Mouse (Mus musculus) testis, adult 2 months (tissue): ENCODE measurements at regions not wholly inside any gene's neighbourhood (a gene's known extent, or its start where the extent isn't known, plus 50 kb on each side); places are given as distances from the start of the nearest gene placed in this dataset.

Experiments
- CTCF ChIP-seq: fragments of 200-500 bp; IDR thresholded peaks from 2 replicates; pipeline ENCODE4 v1.5.1; 2012; ENCODE audit warnings: low read depth, mild to moderate bottlenecking, inconsistent platforms, low read length, moderate library complexity; ENCODE audit not compliant: control insufficient read depth, insufficient read depth, insufficient replicate concordance
- POLR2A ChIP-seq: fragments of 200-500 bp; IDR thresholded peaks from 2 replicates; pipeline ENCODE4 v1.6.1; 2012; ENCODE audit warnings: low read depth, mild to moderate bottlenecking, inconsistent platforms, low read length, moderate library complexity; ENCODE audit not compliant: control insufficient read depth

DNA sequence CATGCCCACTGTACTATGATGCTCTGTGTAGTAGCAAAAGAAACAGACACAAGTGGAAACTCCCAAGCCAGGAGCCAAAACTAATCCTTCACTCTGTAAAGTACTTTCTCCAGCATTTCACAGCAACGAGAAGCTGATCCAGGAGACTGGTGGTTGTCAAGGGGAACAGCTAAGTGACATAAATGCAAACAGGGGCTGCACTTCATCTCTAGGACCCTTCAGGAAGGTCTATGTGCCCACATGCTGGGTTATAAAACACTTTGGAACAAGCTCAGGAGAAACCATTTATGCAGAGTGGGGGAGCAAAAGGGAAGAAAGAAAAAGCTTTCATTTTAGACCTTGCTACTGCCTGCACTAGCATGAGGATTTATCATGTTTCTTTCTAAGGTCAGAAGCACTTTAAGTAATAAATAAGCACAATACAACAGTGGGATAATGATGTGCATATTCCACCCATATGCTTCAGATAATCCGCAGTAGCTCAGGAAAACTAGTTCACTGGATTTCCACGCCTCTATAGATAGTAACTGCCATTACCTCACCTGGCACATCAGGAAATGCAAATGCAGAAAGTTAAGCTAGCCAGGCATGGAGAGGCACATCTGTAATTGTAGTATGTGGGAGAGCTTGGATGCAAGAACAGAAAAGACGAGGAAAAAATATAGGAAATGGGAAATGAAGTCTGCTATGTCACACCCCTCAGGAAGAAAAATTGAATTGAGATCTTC is 73.6 kb upstream of the Arhgap18 start:
- TF ChIP-seq POLR2A (no peak), CTCF (no peak)
